ENCODE assay signal across 8 mouse cellular contexts in genomic region chr3:127552973-127553719, GRCm38 (mm10). TPM values are rescaled to one million over a fixed set of nuclear protein-coding genes. Genes with fewer than 3 reads are reported as not detected.
DNase-seq lines count a peak whose midpoint lies in the region; ATAC-seq and TF ChIP-seq lines count a peak whose summit lies in the region.

Gene Larp7 (minus strand): TSS chr3:127553349.
Gene Zgrf1 (plus strand): TSS chr3:127553489.

- H3K27ac ChIP-seq in heart, embryonic 12.5 days (ENCODE audit: poor library complexity, severe bottlenecking) = peak within 1 kb of the TSS; percentile 97
- peak within 1 kb of the TSS; percentile 95 for H3K27ac ChIP-seq in kidney, postnatal 0 days
- peak within 1 kb of the TSS; percentile 94 for H3K27ac ChIP-seq in liver, embryonic 11.5 days (ENCODE audit: low read depth, low read length)
- H3K27ac ChIP-seq in stomach, embryonic 14.5 days (ENCODE audit: low read length) = peak within 1 kb of the TSS; percentile 97

- peaks cover 12% of the 10 kb centered on the region for H3K4me1 ChIP-seq in heart, embryonic 12.5 days (replicated peaks)
- no peaks in the 10 kb centered on the region for H3K4me1 ChIP-seq in kidney, postnatal 0 days (replicated peaks; ENCODE audit: insufficient read depth, low read length)
- H3K4me1 ChIP-seq in liver, embryonic 11.5 days (replicated peaks; ENCODE audit: control insufficient read depth, insufficient read depth, low read length) = peaks cover 11% of the 10 kb centered on the region
- 0 out of 2 replicates have a peak, but pooled peaks cover 3% of the 10 kb centered on the region for H3K4me1 ChIP-seq in stomach, embryonic 14.5 days (ENCODE audit: control insufficient read depth, insufficient read depth, low read length)

- no peaks in the 10 kb centered on the region for H3K9me3 ChIP-seq in heart, embryonic 12.5 days (replicated peaks)
- H3K9me3 ChIP-seq in kidney, postnatal 0 days (replicated peaks; ENCODE audit: low read length) = no peaks in the 10 kb centered on the region
- no peaks in the 10 kb centered on the region for H3K9me3 ChIP-seq in liver, embryonic 11.5 days (ENCODE audit: control insufficient read depth, low read length)
- H3K9me3 ChIP-seq in stomach, embryonic 14.5 days (ENCODE audit: control insufficient read depth, low read depth, low read length) = no peaks in the 10 kb centered on the region

- peak within 1 kb of the TSS; percentile 68 for H3K4me3 ChIP-seq in heart, embryonic 12.5 days
- peak within 1 kb of the TSS; percentile 80 for H3K4me3 ChIP-seq in kidney, postnatal 0 days (replicated peaks; ENCODE audit: low read depth, low read length)
- peak within 1 kb of the TSS; percentile 89 for H3K4me3 ChIP-seq in liver, embryonic 11.5 days (ENCODE audit: low read depth, low read length)
- H3K4me3 ChIP-seq in stomach, embryonic 14.5 days (ENCODE audit: low read depth, low read length) = peak within 1 kb of the TSS; percentile 81

- H3K36me3 ChIP-seq in heart, embryonic 12.5 days = peaks cover 17% of the 10 kb centered on the region
- H3K36me3 ChIP-seq in kidney, postnatal 0 days (ENCODE audit: insufficient read depth, low read length) = no peaks in the 10 kb centered on the region
- H3K36me3 ChIP-seq in liver, embryonic 11.5 days (ENCODE audit: control insufficient read depth, insufficient read depth, low read length) = peaks cover 5% of the 10 kb centered on the region; the same call in 1 of the 2 replicates
- H3K36me3 ChIP-seq in stomach, embryonic 14.5 days (ENCODE audit: control insufficient read depth, insufficient read depth, low read length) = 0 out of 2 replicates have a peak, but pooled peaks cover 2% of the 10 kb centered on the region

- WGBS in heart, embryonic 12.5 days = under 1% methylated on average over 70 of the region's 73 CpGs
- WGBS in kidney, postnatal 0 days = under 1% methylated on average over 72 of the region's 73 CpGs
- WGBS in liver, embryonic 11.5 days = under 1% methylated on average over 73 of the region's 73 CpGs
- WGBS in stomach, embryonic 14.5 days = under 1% methylated on average over 73 of the region's 73 CpGs

- H3K27me3 ChIP-seq in heart, embryonic 12.5 days (replicated peaks) = no peaks in the 10 kb centered on the region
- no peaks in the 10 kb centered on the region for H3K27me3 ChIP-seq in kidney, postnatal 0 days (ENCODE audit: insufficient read depth, low read length)
- no peaks in the 10 kb centered on the region for H3K27me3 ChIP-seq in liver, embryonic 11.5 days (replicated peaks; ENCODE audit: control insufficient read depth, insufficient read depth, low read length)
- H3K27me3 ChIP-seq in stomach, embryonic 14.5 days (ENCODE audit: control insufficient read depth, insufficient read depth, low read length) = no peaks in the 10 kb centered on the region

- TF ChIP-seq CTCF in kidney, postnatal 0 days (IDR thresholded peaks at IDR 0.05; ENCODE audit: low read depth) = peak; percentile 12; the same call in 1 of the 2 replicates

- peak; percentile 99 for DNase-seq in CD4-positive helper T cell, adult 2 months (ENCODE audit: low read depth, low spot score)
- DNase-seq in brain, embryonic 18.5 days (ENCODE audit: low read depth, low spot score) = peak; percentile 97
- DNase-seq in kidney, postnatal 0 days (ENCODE audit: low spot score) = peak; percentile 99
- peak; percentile 100 for DNase-seq in liver, embryonic 11.5 days (ENCODE audit: low spot score)
- DNase-seq in naive thymus-derived CD4-positive, alpha-beta T cell, adult 2 months (ENCODE audit: low read depth) = peak; percentile 99

- peak within 1 kb of the TSS; percentile 91 for H3K9ac ChIP-seq in heart, embryonic 12.5 days
- H3K9ac ChIP-seq in kidney, postnatal 0 days (ENCODE audit: low read depth, low read length) = peak within 1 kb of the TSS; percentile 77
- peak within 1 kb of the TSS; percentile 85 for H3K9ac ChIP-seq in liver, embryonic 11.5 days (ENCODE audit: low read depth, low read length)
- H3K9ac ChIP-seq in stomach, embryonic 14.5 days (replicated peaks; ENCODE audit: low read depth, low read length) = peak within 1 kb of the TSS; percentile 63

- ATAC-seq in erythroid progenitor cell, adult 5-6 weeks (replicated peaks; ENCODE audit: low FRiP score, poor library complexity, severe bottlenecking) = peak; percentile 97
- peak; percentile 99 for ATAC-seq in heart, embryonic 12.5 days (ENCODE audit: insufficient number of reproducible peaks, low FRiP score)
- peak; percentile 99 for ATAC-seq in kidney, postnatal 0 days (replicated peaks; ENCODE audit: low FRiP score, low read depth)
- ATAC-seq in liver, embryonic 11.5 days (replicated peaks; ENCODE audit: low FRiP score) = peak; percentile 98
- peak; percentile 98 for ATAC-seq in stomach, embryonic 14.5 days (ENCODE audit: insufficient number of reproducible peaks, insufficient read depth, low FRiP score, low read depth)

- peak within 1 kb of the TSS; percentile 76 for H3K4me2 ChIP-seq in heart, embryonic 12.5 days
- H3K4me2 ChIP-seq in kidney, postnatal 0 days (ENCODE audit: low read length) = peak within 1 kb of the TSS; percentile 78
- H3K4me2 ChIP-seq in liver, embryonic 11.5 days = peak within 1 kb of the TSS; percentile 90
- peak within 1 kb of the TSS; percentile 69 for H3K4me2 ChIP-seq in stomach, embryonic 14.5 days (replicated peaks; ENCODE audit: low read depth, low read length)

RNA-seq across cellular contexts. Expression of gene Larp7, which starts in this region (rescaled TPM):
- total RNA-seq in erythroid progenitor cell, adult 5-6 weeks (2015; ENCODE audit: low replicate concordance) = 40.4 and 44.0 TPM in 2 replicates
- total RNA-seq in erythroid progenitor cell, adult 5-6 weeks (2017; ENCODE audit: low replicate concordance) = 57.6 and 78.3 TPM in 2 replicates
- 61.2 and 62.6 TPM in 2 replicates for polyA plus RNA-seq in heart, embryonic 12.5 days (2016; fragmentation: Nextera tagmentation; extraction: Ambion mirVana)
- polyA plus RNA-seq in kidney, postnatal 0 days (2015; fragmentation: Nextera tagmentation; extraction: Ambion mirVana) = 46.1 and 52.2 TPM in 2 replicates
- polyA plus RNA-seq in liver, embryonic 11.5 days (2014; fragmentation: Nextera tagmentation; extraction: Ambion mirVana) = 69.7 and 70.0 TPM in 2 replicates
- 59.2 and 68.3 TPM in 2 replicates for polyA plus RNA-seq in stomach, embryonic 14.5 days (2014; fragmentation: Nextera tagmentation; extraction: Ambion mirVana)

RNA-seq across cellular contexts. Expression of gene Zgrf1, which starts in this region (rescaled TPM):
- 40.0 and 59.1 TPM in 2 replicates for total RNA-seq in erythroid progenitor cell, adult 5-6 weeks (2015; ENCODE audit: low replicate concordance)
- total RNA-seq in erythroid progenitor cell, adult 5-6 weeks (2017; ENCODE audit: low replicate concordance) = 45.4 and 60.6 TPM in 2 replicates
- 9.9 and 10.0 TPM in 2 replicates for polyA plus RNA-seq in heart, embryonic 12.5 days (2016; fragmentation: Nextera tagmentation; extraction: Ambion mirVana)
- polyA plus RNA-seq in kidney, postnatal 0 days (2015; fragmentation: Nextera tagmentation; extraction: Ambion mirVana) = 2.3 and 3.2 TPM in 2 replicates
- 10.8 and 13.9 TPM in 2 replicates for polyA plus RNA-seq in liver, embryonic 11.5 days (2014; fragmentation: Nextera tagmentation; extraction: Ambion mirVana)
- 11.1 and 13.6 TPM in 2 replicates for polyA plus RNA-seq in stomach, embryonic 14.5 days (2014; fragmentation: Nextera tagmentation; extraction: Ambion mirVana)

Comparison
In these comparisons a context has a peak if more than half of its experiments do, and no peak if none do; other contexts are left out.
1. Peak in every context shown above with its lines: DNase-seq, ATAC-seq, H3K4me3 ChIP-seq and H3K27ac ChIP-seq.